Mouse (Mus musculus): ENCODE measurements around the gene Rdh16. TPM values are rescaled to one million over a fixed set of nuclear protein-coding genes. Genes with fewer than 3 reads are reported as not detected.

The Rdh16 gene
- polyA plus RNA-seq, 1 experiment, result 0.04 TPM

DNA sequence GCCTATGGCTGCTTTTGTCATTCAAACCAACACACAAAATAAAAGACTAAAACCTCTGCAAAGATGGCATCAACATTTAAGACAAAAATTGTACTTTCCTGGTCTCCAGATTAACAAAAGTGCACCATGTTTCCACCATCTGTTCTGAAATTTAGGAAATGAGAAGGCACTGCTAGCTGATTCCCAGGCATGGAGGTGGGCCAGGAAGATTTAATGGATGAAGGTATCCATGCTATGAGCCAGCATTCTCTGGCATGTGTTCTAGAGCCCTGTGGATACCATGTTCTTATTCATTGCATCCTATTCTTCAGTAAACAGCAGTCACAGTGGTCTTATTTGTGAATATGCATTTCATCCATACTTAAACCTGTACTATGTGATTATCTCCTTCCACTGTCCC is 55.4 kb downstream of the Rdh16 start:
- H3K4me1 ChIP-seq (ENCODE audit: control insufficient read depth, insufficient read depth, insufficient read length), result no peaks in the 10 kb centered on the region
- DNase-seq (ENCODE audit: low read depth in 1 of 2, low spot score in 2 of 2), result no peak

DNA sequence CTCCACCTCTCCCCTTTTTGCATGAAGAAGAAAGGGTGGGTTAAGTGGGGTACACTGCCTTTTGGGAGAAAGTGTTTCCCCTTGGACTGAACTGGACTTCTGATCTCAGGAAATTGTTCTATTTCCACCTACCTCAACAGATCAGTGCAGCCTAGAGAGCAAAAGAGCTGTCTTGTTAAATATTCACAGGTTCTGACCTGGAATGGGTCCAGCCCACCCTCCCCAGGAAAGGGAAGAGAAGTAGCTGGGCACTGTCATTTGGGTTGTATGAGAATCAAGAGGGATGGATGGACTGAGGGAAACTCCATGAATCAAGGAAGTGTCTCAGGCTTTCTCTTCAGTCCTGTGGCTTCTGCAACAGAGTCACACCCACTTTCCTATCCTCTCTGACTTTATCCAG is 64.0 kb downstream of the Rdh16 start:
- no peak overlapping the region for H3K27ac ChIP-seq (ENCODE audit: insufficient read depth, low read length)
- no peak for DNase-seq (ENCODE audit: low read depth in 1 of 2, low spot score in 2 of 2)
- H3K27me3 ChIP-seq (ENCODE audit: control insufficient read depth, insufficient read depth, low read length), result no peaks in the 10 kb centered on the region

More for the DNA sequence above, 55.4 kb downstream of the Rdh16 start:
- no peaks in the 10 kb centered on the region for H3K27me3 ChIP-seq (ENCODE audit: control insufficient read depth, insufficient read depth, low read length)
- no peak for TF ChIP-seq POLR2A (IDR thresholded peaks at IDR 0.05; ENCODE audit: low read depth, low read length)
- no peak for TF ChIP-seq CTCF (IDR thresholded peaks at IDR 0.05; ENCODE audit: extremely low read depth, insufficient read depth, insufficient read length, insufficient replicate concordance)
- no peak overlapping the region for H3K27ac ChIP-seq (ENCODE audit: insufficient read depth, low read length)
- H3K4me3 ChIP-seq (ENCODE audit: extremely low read depth, insufficient read depth, insufficient read length), result no peak overlapping the region
- no peaks in the 10 kb centered on the region for H3K36me3 ChIP-seq (ENCODE audit: control insufficient read depth, insufficient read depth, low read length)

GRCm38 (mm10) chr10:127866232-127866631 is 65.3 kb downstream of the Rdh16 start, which contains the start of gene Rdh16f2:
TSS of gene Rdh16f2 (plus strand) at chr10:127866474.
- no peak for DNase-seq (ENCODE audit: low read depth in 1 of 2, low spot score in 2 of 2)
- Histone ChIP-seq H3K4me3 (ENCODE audit: extremely low read depth, insufficient read depth, insufficient read length) (no peak within 1 kb of the TSS), H3K4me1 (ENCODE audit: control insufficient read depth, insufficient read depth, insufficient read length) (no peaks in the 10 kb centered on the region), H3K36me3 (ENCODE audit: control insufficient read depth, insufficient read depth, low read length) (no peaks in the 10 kb centered on the region), H3K27me3 (ENCODE audit: control insufficient read depth, insufficient read depth, low read length) (no peaks in the 10 kb centered on the region), H3K27ac (ENCODE audit: insufficient read depth, low read length) (no peak within 1 kb of the TSS)
- 89% methylated on average over 3 of the region's 3 CpGs for WGBS
- TF ChIP-seq POLR2A (IDR thresholded peaks at IDR 0.05; ENCODE audit: low read depth, low read length) (no peak), CTCF (IDR thresholded peaks at IDR 0.05; ENCODE audit: extremely low read depth, insufficient read depth, insufficient read length, insufficient replicate concordance) (no peak)

More for the DNA sequence above, 64.0 kb downstream of the Rdh16 start:
- Histone ChIP-seq H3K4me3 (ENCODE audit: extremely low read depth, insufficient read depth, insufficient read length) (no peak overlapping the region), H3K36me3 (ENCODE audit: control insufficient read depth, insufficient read depth, low read length) (no peaks in the 10 kb centered on the region), H3K4me1 (ENCODE audit: control insufficient read depth, insufficient read depth, insufficient read length) (no peaks in the 10 kb centered on the region)
- TF ChIP-seq POLR2A (IDR thresholded peaks at IDR 0.05; ENCODE audit: low read depth, low read length), result no peak
- no peak for TF ChIP-seq CTCF (IDR thresholded peaks at IDR 0.05; ENCODE audit: extremely low read depth, insufficient read depth, insufficient read length, insufficient replicate concordance)

DNA sequence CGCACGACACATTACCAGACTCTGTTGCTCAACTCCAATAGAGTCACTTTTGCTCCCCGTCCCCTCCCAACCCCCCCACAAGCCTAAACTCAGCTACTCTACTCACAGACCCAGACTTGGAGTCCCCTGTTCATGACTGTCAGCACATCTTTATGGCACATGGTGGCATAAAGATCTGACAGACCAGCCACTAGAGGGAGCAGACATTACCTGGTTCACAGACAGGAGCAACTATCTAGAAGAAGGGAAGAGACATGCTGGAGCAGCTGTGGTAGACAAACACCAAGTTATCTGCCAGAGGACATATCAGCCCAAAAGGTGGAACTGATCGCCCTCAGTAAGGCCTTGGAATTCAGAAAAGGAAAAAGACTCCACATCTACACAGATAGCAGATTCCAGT is 71.5 kb downstream of the Rdh16 start:
- no peak for DNase-seq (ENCODE audit: low read depth in 1 of 2, low spot score in 2 of 2)
- no peak for TF ChIP-seq POLR2A (IDR thresholded peaks at IDR 0.05; ENCODE audit: low read depth, low read length)
- TF ChIP-seq CTCF (IDR thresholded peaks at IDR 0.05; ENCODE audit: extremely low read depth, insufficient read depth, insufficient read length, insufficient replicate concordance), result no peak
- Histone ChIP-seq H3K4me1 (ENCODE audit: control insufficient read depth, insufficient read depth, insufficient read length) (no peaks in the 10 kb centered on the region), H3K27ac (ENCODE audit: insufficient read depth, low read length) (no peak overlapping the region), H3K36me3 (ENCODE audit: control insufficient read depth, insufficient read depth, low read length) (no peaks in the 10 kb centered on the region), H3K27me3 (ENCODE audit: control insufficient read depth, insufficient read depth, low read length) (no peaks in the 10 kb centered on the region), H3K4me3 (ENCODE audit: extremely low read depth, insufficient read depth, insufficient read length) (no peak overlapping the region)
- 85% methylated on average over 4 of the region's 4 CpGs for WGBS

DNA sequence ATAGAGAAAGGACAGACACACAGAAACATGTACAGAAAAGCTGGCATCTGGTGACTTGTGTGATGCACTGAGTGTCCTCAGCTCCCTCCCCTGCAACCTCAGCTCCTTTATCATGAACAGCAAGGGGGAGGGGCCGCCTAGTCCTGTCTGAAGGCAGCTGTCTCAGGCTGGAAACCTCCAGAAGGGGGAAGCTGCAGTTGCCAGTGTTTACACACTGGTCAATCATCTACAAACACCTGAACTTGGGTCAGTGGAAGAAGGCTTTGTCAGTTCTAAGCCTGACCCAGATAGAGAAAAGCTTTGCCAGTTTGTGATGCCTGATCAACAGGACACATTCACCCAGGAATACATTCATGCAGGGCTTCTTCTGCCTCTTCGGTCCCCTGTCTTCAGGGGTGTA is 76.7 kb downstream of the Rdh16 start:
- H3K27me3 ChIP-seq (ENCODE audit: control insufficient read depth, insufficient read depth, low read length), result no peaks in the 10 kb centered on the region
- TF ChIP-seq POLR2A (IDR thresholded peaks at IDR 0.05; ENCODE audit: low read depth, low read length) (no peak), CTCF (IDR thresholded peaks at IDR 0.05; ENCODE audit: extremely low read depth, insufficient read depth, insufficient read length, insufficient replicate concordance) (no peak)
- DNase-seq (ENCODE audit: low read depth in 1 of 2, low spot score in 2 of 2), result no peak
- 51% methylated on average over 2 of the region's 2 CpGs for WGBS
- H3K4me3 ChIP-seq (ENCODE audit: extremely low read depth, insufficient read depth, insufficient read length), result no peak overlapping the region
- H3K36me3 ChIP-seq (ENCODE audit: control insufficient read depth, insufficient read depth, low read length), result no peaks in the 10 kb centered on the region
- H3K27ac ChIP-seq (ENCODE audit: insufficient read depth, low read length), result no peak overlapping the region
- no peaks in the 10 kb centered on the region for H3K4me1 ChIP-seq (ENCODE audit: control insufficient read depth, insufficient read depth, insufficient read length)

GRCm38 (mm10) chr10:127878262-127879057 is 77.5 kb downstream of the Rdh16 start:
- Histone ChIP-seq H3K4me3 (ENCODE audit: extremely low read depth, insufficient read depth, insufficient read length) (no peak overlapping the region), H3K4me1 (ENCODE audit: control insufficient read depth, insufficient read depth, insufficient read length) (no peaks in the 10 kb centered on the region), H3K27ac (ENCODE audit: insufficient read depth, low read length) (no peak overlapping the region), H3K27me3 (ENCODE audit: control insufficient read depth, insufficient read depth, low read length) (no peaks in the 10 kb centered on the region), H3K36me3 (ENCODE audit: control insufficient read depth, insufficient read depth, low read length) (no peaks in the 10 kb centered on the region)
- 72% methylated on average over 3 of the region's 3 CpGs for WGBS
- TF ChIP-seq CTCF (IDR thresholded peaks at IDR 0.05; ENCODE audit: extremely low read depth, insufficient read depth, insufficient read length, insufficient replicate concordance) (no peak), POLR2A (IDR thresholded peaks at IDR 0.05; ENCODE audit: low read depth, low read length) (no peak)
- DNase-seq (ENCODE audit: low read depth in 1 of 2, low spot score in 2 of 2), result no peak

DNA sequence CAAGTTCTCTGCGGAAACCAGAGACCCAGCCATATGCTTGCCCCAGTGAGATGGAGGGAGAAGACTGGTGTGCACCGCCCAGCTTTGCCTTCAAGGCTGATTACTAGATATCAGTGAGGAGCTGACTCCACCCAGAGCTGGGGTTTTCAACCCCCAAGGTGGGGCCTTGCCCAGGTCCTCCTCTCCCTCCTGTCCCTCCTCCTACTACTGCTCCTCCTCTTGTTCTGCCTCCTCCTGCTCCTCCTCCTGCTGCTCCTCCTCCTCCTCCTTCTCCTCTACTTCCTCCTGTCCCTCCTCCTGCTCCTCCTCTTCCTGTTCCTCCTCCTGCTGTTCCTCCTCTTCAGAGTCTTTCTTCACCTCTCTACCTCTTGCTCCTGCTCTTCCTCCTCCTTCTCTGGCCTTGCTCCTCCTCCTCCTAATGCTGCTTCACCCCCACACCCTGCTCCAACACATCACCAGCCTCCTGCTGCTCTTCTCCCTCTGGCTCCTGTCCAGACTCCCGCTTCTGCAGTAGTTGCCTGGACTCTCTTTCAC is 78.3 kb downstream of the Rdh16 start:
- no peaks in the 10 kb centered on the region for H3K27me3 ChIP-seq (ENCODE audit: control insufficient read depth, insufficient read depth, low read length)
- no peaks in the 10 kb centered on the region for H3K4me1 ChIP-seq (ENCODE audit: control insufficient read depth, insufficient read depth, insufficient read length)
- H3K4me3 ChIP-seq (ENCODE audit: extremely low read depth, insufficient read depth, insufficient read length), result no peak overlapping the region
- H3K27ac ChIP-seq (ENCODE audit: insufficient read depth, low read length), result no peak overlapping the region
- WGBS, result 85% methylated on average over 3 of the region's 3 CpGs
- H3K36me3 ChIP-seq (ENCODE audit: control insufficient read depth, insufficient read depth, low read length), result no peaks in the 10 kb centered on the region
- no peak for TF ChIP-seq POLR2A (IDR thresholded peaks at IDR 0.05; ENCODE audit: low read depth, low read length)
- TF ChIP-seq CTCF (IDR thresholded peaks at IDR 0.05; ENCODE audit: extremely low read depth, insufficient read depth, insufficient read length, insufficient replicate concordance), result no peak
- no peak for DNase-seq (ENCODE audit: low read depth in 1 of 2, low spot score in 2 of 2)
